Mouse (Mus musculus) lung, adult 2 months (tissue): ENCODE data around the gene Pea15a.

ENCODE experiments used
- CTCF ChIP-seq: fragments of 200-500 bp; IDR thresholded peaks from 2 replicates; pipeline ENCODE4 v1.5.1; 2011; ENCODE audit warnings: mild to moderate bottlenecking, low read length, control low read depth; ENCODE audit not compliant: insufficient read depth
- POLR2A ChIP-seq: fragments of 200-500 bp; IDR thresholded peaks from 2 replicates; pipeline ENCODE4 v1.6.1; 2011; ENCODE audit warnings: low read depth, mild to moderate bottlenecking, control low read depth, low read length, borderline replicate concordance; ENCODE audit errors: extremely low read depth

GRCm38 (mm10) chr1:172162009-172162408 lies 44.6 kb downstream of the Pea15a start:
- TF ChIP-seq CTCF (no peak), POLR2A (no peak)
